Mouse (Mus musculus) B cell, adult 62 days (primary cell): ENCODE results near the gene Usp48. TPM values are rescaled to one million over a fixed set of nuclear protein-coding genes. Genes with fewer than 3 reads are reported as not detected.

Source experiments
- total RNA-seq: library from RNA; stranded (reverse); gene quantifications from 4 replicates; pipeline ENCODE4 v1.2.4, GENCODE M21; 2023

Gene Usp48
- 229 to 245 TPM (median 234 TPM) in 4 replicates for total RNA-seq

DNA sequence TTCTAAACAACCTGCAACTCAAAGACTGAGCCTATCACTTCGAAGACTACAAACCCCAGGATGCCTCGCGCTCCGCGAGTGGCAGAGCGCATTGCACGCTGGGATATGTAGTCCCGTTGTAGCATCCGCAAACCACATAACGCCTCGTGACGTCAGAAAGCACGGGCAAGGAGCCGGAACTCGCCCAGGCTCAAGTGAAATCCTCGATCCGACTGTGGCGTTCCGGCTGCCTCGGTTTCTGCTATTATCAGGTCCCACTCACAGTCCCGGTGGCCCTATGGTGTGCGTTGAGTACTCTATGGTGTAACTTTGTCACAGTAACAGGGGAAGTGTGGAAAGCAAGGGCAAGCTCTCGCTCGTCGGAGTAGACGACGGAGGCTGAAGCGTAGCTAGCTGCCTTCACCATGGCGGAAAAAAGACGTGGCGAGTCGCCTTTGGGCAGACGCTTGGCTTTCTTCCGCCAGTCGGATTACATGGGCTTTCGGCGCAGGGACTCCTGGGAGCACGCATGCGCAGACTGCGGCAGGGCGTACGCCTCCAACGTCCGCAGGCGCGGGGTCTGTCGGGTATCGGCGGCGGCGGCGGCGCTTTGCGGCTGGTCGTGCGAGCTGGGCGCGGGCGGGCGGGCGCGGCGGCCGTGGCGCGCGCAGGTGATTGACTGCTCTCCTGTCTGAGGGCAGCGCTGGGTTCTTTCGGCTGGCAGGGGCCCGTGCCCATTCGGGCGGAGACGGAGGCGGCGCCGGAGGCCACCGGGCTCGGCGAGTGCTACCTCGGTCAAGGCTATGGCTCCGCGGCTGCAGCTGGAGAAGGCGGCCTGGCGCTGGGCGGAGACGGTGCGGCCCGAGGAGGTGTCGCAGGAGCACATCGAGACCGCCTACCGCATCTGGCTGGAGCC is at the start of gene Usp48:
Usp48 (plus strand) TSS at position 155 of the 895 bp plus-strand sequence.

DNA sequence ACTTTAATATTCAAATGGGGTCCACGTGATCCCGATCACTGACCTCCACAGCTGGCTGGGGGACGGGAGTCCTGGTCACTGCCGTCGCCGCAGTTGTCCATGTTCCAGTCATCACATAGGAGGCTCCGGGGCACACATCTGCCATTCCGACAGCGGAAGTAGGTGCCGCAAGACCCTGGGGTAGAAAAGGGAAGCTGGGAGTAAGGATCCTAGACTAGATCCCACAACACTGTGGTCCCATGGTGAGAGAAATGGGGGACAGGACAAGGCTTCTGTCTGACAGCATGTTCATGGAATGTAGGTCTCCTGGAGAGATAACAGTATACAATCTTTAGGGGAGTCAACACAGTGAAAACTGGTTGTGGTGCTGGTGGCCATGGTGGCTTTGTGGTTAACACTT is 19.1 kb upstream of the Usp48 start, which contains the start of gene Ldlrad2:
Ldlrad2 (minus strand) TSS at position 101 of the 400 bp plus-strand sequence.

DNA sequence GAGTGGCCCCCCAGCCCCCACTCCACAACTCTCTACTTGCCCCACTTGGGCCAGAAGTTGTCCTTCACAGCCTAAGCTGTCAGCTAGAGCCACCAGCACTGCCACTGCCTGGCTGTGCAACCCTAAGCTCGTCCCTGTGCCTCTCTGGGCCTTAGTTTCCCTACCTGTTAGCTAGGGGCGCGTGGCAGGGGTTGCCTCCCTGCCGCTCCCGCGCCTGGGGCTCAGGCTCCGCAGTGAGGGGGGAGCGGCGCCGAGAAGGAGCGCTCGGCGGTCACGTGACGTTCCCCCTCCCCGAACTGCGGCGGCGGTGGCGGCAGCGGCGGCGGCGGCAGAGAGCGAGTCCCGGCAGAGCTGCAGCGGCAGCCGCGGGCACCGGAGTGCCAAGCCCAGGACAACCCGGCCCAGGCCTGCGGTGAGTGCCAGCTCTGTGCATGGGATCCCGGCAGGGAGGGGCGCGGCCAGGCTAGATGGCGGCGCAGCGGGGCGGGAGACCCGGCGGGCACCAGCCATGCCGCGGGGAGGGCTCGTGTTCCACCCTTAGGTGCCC is 71.0 kb downstream of the Usp48 start, which contains the start of gene Rap1gap:
Rap1gap (plus strand) TSS at position 294 of the 547 bp plus-strand sequence.

Other genes starting within 250 kb of the Usp48 start
- gene Cdc42, start 236.0 kb upstream of the Usp48 start, total RNA-seq: 451 to 497 TPM (median 480 TPM) in 4 replicates
- gene Cela3a, start 184.0 kb upstream of the Usp48 start, total RNA-seq: not detected in 4 replicates
- gene Cela3b, start 163.2 kb upstream of the Usp48 start, total RNA-seq: not detected in 4 replicates
- not detected in 4 replicates for gene 1700013G24Rik, start 140.5 kb upstream of the Usp48 start, total RNA-seq
- 2.0 to 2.4 TPM (median 2.1 TPM) in 4 replicates for gene Hspg2, start 125.0 kb upstream of the Usp48 start, total RNA-seq
- gene Ldlrad2, start 19.2 kb upstream of the Usp48 start, total RNA-seq: not detected in 4 replicates
- gene Rap1gap, start 71.0 kb downstream of the Usp48 start, total RNA-seq: 14.4 to 20.4 TPM (median 18.0 TPM) in 4 replicates
- gene Alpl, start 202.6 kb downstream of the Usp48 start, total RNA-seq: 44.1 to 50.9 TPM (median 44.5 TPM) in 4 replicates